Mouse (Mus musculus): ENCODE measurements around the gene Vmn1r224.

DNA sequence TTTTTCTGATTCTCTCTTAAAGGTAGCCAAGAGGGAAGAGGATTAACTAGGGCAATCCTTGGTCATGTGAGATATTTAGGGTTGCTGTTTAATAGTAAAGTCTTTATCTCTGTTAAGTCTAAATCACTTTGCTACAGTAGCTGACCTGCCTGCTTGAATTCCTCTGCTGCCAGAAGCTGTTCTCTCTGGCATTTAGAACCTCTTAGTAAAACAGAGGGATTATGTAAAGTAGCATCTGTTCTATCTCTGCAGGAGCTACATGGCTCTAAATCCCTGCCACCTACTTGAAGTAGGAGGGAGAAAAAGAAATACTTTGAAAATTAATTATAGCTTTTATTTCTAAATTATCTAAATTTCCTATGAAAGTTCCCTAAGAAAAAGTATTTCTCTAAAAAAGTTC is 25.3 kb downstream of the Vmn1r224 start:
- TF ChIP-seq CTCF (IDR thresholded peaks at IDR 0.05; ENCODE audit: control insufficient read depth, insufficient read depth, insufficient replicate concordance, low read depth, low read length) (no peak), POLR2A (IDR thresholded peaks at IDR 0.05; ENCODE audit: control insufficient read depth, low read depth, low read length) (no peak)

Measured in testis, adult 2 months (tissue).